Mouse (Mus musculus) kidney, postnatal 10 days (tissue): ENCODE measurements around the gene Sox8.

ENCODE experiments used
- DNase-seq: peaks from one replicate; pipeline ENCODE4 v3.0.0; 2021; ENCODE audit warnings: mixed read lengths

Gene Sox8

DNA sequence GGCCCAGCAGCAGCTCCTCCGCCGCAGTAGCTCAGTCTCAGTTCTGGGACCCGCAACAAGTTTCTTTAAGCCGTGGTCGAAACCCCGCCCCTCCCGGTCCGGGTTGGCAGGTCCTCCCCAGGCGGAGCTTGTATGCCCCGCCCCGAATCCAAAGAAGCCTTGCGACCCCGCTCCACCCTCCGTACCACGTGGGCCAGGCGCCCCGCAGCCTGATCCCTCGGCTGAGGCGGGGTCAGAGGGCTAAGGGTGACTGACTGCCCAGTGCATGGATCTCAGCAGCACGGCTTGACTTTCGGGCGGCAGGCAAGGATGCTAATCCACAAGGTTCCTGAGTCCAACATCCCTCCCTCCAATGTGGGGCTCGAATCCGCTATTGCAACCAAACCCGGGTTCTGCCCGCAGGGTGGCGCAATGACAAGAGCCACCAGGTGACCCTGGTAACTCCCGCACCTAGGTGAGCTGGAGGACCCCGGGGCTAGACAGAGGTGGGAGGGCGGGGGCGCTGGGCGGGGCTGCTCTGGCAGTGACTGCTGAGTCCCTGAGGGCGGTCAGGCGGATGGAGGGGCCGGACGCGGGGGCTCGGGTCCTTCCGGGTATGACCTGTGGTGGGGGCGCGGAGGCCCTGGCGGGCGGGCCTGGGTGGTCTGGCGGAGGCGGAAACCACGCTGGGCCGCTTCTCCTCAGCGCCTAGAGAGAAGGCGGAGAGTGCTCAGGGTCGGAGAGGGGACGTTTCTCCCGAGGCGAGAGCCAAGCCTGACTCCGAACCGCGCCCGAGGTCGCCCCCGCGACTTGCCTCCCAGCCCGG, at the start of gene Sox8:
TSS of gene Sox8 (minus strand) at position 39 of the 805 bp plus-strand sequence.
- DNase-seq, result peak; percentile 91

DNA sequence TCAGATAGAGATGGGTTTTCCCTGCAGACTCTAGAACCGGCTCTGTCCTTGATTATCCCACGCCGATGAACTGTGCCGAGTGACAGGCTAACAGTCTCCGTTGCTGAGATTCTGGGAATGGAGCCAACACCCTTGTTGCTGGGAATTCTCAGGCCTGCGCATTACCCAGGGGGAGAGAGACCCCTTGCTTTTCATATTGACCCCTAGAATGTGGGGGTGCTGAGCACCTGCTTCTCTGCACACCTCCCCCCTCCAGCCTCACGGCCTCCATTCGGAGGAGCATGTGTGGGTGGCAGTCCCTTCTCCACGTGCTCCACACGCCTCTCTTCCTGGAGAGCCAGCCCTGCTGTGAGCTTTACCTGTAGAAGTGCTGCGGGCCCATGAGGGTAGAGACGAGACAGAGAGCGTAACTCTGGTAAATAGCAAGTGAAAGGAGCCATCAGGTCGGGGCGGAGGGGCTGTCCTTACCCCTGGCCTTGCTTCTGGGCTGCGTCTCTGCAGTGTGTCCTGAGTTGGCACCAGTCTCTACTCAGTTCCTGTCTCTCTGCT, 48.1 kb upstream of the Sox8 start:
- DNase-seq, result peak; percentile 52

DNA sequence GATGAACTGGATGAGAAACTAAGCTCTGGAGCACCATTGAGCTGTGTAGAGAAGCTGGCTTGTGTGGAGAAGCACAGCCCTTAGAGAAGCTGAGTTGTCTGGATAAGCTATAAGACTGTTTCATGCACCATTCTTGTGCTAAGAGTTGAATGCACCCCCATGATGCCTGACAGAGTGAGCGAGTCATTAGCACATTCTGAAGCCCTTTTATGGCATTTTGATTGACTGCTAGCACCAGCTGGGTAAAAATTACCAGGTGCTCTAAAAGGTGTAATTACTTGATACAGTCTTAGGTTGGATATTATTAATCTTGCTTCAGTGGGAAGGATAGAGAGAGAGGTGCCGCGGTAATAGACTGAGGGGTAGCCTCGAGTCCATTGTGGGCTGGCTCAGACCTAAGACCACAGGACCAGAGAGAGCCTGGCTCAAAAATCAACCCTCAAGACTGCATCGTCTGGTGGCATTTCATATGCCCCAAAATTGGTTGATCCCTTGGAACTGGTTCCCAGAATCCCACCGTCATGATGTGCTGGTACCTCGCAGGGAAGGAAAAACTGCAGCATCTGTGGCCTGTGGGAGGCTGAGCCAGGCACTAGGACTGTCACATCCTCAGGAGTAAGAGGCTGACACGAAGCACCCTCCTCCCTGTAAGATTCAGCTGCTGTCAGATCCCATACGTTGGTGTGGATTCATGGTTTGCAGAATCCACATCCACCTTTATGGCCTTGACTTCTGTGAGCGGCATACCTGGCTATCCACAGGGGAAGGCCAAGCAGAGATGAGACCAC, 44.4 kb upstream of the Sox8 start:
- DNase-seq, result no peak

GRCm38 (mm10) chr17:25613323-25613722, 42.8 kb upstream of the Sox8 start:
- DNase-seq, result no peak

DNA sequence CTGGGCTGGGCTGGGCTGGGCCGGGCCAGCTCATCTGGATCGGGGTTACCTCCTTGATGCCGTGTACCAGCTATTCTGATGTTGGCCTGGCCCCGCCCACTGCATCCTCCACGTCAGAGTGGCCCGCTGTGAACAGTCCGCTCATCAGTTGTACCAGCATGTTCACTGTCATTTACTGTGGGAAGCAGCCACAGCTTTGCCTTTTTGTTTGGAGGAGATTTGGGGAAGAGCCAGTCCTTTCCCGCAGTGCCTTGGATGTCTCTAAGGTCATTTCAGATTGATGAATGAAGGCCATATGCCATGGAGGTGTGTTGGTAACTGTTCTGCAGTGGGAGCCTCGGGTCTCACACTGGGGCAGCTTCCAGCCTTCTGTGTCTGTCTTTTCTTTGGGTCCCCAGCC, 42.1 kb upstream of the Sox8 start:
- DNase-seq, result no peak

DNA sequence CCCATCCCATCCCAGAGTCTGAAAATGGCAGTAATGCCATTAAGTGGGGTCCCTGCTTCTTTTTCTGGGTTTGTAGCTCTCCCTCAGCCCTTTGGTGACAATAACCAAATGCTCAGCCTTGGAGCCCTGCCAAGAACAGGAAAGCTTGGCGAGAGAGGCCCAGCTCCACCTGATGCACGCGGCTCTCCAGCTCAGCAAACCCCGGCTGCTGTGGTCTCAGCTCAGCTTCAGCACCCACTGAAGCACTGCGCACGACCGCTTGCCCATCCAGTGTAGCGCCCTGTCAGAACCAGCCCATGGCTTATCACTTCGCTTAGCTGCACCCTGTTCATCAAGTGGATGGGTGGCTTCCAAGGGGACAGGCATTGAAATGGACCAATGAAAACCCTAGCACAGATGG, 39.7 kb upstream of the Sox8 start:
- DNase-seq, result peak; percentile 55

- peak; percentile 26 for DNase-seq
These were observed 39.0 kb upstream of the Sox8 start for GRCm38 (mm10) chr17:25609506-25609828.

DNA sequence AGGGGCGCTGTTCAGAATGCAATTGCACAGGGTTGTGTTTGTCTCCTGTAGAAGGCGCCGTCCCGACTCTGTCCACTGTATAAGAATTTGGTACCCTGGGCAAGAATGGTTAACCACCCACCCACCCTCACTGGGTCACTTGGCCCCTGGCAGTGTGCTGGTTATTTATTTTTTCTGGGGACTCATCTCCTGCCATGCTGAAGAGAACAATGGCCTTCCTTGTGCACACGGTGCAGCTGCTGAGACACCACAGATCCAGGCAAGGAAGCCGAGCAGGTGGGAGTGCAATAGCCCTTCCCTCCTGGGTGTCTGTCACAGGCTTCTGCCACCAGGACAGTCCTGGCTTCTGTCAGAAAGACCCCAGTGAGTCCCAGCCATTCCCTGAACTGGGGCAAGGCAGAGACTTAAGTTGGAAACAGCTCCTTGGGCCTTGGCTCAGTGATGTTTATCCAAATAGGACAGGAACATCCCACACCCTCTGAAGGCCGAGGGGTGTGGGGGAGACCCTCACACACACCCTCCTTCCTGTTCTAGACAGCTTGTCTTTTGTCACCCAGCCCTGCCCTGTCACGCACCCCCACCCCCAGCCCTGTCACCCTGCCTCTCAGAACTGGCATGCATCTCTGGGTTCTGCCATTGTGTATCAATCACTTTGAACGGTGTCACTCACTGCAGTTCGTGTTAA, 38.5 kb upstream of the Sox8 start:
- DNase-seq, result no peak

DNA sequence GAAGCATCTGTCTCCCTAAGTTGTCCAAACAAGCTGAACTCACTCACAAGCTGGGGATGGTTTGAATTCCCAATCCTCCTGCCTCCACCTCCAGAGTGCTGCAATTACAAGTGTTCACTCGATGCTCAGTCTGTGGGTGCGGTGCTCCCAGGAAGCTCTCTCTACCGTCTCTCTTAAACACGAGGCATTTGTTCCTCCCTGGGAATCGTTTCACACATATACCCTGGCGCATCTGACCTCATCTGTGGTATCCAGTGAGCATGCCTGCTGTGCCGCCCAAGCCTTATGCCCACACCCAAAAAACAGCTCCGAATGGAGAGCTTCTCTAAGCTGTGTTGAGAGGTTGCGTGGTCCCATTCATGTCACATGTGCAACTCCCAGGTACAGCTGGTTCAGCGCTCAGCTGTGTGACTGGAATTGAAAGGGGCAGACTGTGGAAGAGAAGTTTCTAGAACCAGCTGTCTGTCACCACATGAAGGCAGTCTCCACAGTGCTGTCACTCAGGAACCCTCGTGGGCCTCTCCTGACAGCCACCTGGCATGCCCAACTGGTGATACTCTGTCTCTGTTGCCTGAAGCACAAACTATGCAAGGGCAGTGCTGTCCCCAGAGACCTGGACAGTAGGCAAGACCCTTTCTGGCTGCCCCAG, 37.8 kb upstream of the Sox8 start:
- no peak for DNase-seq

GRCm38 (mm10) chr17:25604234-25604633, 33.7 kb upstream of the Sox8 start:
- no peak for DNase-seq

GRCm38 (mm10) chr17:25602366-25602765, 31.9 kb upstream of the Sox8 start:
- no peak for DNase-seq

DNA sequence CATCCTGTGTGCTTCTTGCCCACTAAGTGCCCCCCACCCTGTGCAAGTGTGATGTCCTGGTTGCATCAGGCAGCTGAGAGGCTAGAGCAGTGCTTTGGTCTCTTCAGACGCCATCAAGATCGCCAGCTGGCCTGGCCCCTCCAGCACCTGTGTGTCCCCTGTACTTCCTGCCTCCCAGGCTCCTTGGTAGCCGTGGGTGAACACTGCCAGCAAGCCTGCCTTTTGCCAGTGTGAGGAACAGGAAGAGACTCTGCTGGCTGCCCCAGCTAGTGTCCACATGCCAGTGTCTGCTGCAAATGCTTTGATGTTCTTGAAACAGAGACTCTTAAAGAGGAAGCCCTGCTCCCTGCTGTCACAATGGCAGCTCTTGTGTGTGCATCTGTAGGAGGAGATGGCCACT, 27.1 kb upstream of the Sox8 start:
- DNase-seq, result no peak

DNA sequence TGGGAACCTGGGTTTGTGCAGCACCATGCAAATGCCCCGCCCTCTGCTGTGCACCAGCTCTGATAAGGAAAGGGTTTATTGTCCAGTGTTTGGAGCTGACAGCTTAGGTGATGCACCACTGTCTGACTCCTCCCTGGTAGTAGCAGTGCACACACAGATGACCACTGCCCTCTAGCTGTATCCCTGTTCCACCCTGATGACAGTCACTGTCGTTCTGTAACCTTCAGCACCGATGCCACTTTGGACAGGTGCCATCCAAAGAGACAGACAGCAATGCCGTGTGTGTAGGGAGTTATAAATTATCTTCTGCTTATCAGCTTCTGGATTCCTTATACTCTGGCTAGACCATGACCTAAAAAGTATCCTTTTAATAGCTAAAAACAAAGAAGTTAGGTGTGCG, 25.0 kb upstream of the Sox8 start:
- no peak for DNase-seq

DNA sequence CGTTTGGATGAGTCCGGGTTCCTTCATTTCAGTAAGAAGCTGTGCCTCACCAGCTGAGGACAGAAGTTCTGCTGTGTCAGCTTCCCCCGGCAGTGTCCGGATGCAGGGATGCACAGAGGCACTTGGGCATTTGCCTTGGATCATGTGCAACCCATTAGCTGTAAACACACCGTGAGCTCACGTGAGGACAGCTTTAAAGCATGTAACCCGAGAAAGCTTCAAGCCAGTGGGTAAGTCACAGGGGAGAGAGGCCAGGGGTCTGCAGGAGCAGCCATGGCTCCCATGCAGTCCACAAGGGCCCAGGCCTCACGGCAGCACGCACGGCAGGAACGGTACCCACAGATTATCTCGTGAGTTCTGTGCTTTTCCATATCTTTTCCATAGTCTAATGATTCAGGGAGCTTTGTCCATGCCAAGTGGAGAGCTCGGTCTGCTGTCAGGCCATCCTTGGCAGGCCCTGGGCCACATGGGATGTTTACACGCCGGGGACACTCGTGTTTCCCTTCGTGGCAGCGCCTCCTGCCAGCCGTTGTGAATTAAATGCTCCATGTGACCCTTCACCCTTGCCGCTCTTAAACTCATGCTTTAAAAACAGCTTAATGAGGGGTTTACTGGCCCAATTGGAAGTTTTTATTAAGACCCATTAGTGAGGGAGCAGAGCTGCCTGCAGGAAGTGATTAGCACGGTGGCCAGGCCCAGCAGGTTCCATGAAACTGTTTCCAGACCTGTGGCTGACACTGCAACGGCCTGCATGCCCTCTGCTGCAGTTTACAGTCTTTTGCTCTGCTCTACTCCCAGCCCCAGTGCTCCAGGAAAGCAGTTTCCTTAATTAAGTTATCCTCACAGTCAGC, 23.1 kb upstream of the Sox8 start:
- peak; percentile 42 for DNase-seq

DNA sequence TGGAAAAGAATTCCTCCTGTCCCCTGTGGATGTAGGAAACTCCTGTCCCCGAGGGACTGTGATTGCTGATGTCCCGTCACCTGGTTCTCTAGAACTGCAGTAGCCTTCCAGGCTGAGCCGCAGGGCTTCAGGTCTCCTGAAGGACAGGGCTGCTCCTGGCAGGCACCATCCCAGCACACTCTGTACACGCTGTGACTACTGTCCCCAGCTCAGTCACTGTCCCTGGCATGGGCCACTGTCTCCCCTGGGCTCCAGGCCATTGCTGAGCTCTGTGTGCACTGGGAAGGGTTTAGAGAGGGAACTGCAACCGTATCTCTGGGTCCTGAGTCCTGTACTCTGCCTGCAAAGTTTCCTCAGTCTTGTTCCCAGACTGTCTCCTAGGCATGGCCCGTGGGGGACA, 21.9 kb upstream of the Sox8 start:
- DNase-seq, result no peak

DNA sequence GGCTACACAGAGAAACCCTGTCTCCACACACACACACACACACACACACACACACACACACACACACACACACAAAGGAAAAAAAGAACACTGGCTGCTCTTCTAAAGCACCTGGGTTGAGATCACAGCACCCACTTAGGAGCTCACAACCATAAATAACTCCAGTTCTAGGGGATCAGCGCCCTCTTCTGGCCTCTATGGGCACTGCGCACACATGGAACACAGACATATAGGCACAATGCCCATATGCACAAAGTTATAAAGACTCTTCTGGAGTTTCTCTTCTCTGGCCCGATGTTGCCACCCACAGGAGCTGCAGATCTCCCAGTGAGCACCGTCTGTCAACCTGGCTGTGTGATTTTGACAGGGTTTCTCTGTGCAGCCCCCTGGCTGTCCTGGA, 20.5 kb upstream of the Sox8 start:
- no peak for DNase-seq

GRCm38 (mm10) chr17:25590068-25590467, 19.6 kb upstream of the Sox8 start:
- no peak for DNase-seq

- DNase-seq, result no peak
These were observed 14.2 kb upstream of the Sox8 start for GRCm38 (mm10) chr17:25584646-25585045.

DNA sequence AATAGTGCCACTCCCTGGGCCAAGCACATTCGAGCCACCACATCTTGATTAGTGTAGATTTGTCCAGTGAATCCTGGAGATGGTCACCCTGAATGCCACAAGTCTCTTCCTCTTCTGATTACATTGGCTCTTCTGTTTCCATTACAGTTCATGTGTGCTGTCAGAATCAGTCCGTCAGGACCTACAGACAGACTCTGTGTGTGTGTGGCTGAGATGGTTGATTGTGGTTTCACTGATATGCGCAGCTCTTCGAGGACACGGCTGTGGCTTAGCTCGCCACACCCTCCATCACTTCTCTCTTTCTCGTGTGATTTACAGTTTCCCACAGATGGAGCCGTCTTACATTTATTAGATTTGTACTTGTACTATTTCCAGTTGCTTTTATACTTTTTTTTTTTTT, 13.4 kb upstream of the Sox8 start:
- DNase-seq, result no peak

GRCm38 (mm10) chr17:25583099-25583498, 12.6 kb upstream of the Sox8 start:
- peak; percentile 28 for DNase-seq

GRCm38 (mm10) chr17:25582076-25582475, 11.6 kb upstream of the Sox8 start:
- DNase-seq, result no peak
